Mouse (Mus musculus) MEL-GATA-1-ER (cell line): ENCODE measurements around the gene Gm20388.
"Not testable (repeated sequence)": the region's sequence is repeated elsewhere in the genome, so short reads cannot be mapped to it uniquely, and the experiment has no call there.

ENCODE experiments used
- DNase-seq: peaks from one replicate; pipeline ENCODE4 v3.0.0-alpha.2; 2012; ENCODE audit warnings: low read depth; ENCODE audit errors: extremely low read depth

Gm20388 gene

DNA sequence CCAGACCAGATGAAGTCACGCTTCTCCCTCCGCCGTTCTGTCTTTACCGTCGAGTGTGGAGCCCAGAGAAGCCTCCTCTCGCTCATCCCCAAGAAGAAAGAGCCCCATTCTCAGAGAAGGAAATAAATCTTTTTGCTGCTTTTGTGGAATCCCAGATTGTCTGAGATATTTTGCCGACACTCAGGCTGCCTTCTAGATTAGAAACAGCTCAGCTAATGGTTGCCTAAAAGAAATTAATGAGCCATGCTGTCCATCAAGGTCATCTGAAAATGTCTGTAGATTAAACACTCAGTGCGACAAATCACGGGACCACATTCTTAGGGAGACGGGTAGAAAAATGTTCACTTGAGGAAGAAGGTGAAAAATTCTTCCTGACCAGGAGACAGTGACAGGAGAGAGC, 1481.8 kb downstream of the Gm20388 start:
- no peak for DNase-seq

DNA sequence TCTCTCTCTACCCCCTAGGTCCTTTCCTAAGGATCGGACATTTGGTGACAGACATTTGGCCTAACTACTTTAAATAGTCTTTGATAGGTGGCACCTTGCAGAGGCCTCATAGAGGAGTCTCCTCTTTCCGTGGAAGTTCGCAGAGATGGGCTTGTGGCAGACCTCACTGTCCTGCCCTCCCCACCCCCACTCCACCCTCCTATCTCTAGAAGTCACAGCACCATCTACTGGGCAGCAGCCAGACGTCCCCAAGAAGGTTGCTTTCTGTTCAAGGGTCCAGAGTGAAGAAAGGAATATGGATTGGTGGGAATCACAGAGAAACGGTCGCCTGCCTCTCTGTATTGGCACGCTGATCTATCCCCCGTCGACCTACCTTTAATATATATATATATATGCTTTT, 1482.5 kb downstream of the Gm20388 start:
- no peak for DNase-seq

DNA sequence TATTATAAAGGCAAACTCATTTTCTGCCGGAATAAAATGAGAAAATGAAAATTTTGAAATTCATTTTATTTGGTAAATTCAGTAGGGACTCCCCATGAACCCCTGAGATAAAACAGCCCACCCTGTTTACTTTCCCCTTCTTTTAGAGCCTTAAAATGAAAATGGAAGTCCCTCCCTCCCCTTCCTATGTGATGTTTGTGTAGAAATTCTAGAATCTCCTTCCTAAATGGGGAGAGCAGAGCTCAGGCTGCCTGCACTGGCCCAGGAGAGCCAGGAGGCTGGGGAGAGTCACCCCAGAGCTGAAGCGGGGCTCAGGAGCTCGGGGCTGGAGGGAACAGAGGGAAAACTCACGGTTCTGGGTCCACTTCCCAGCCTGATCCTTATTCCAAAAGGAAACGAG, 1484.0 kb downstream of the Gm20388 start:
- DNase-seq = no peak

DNA sequence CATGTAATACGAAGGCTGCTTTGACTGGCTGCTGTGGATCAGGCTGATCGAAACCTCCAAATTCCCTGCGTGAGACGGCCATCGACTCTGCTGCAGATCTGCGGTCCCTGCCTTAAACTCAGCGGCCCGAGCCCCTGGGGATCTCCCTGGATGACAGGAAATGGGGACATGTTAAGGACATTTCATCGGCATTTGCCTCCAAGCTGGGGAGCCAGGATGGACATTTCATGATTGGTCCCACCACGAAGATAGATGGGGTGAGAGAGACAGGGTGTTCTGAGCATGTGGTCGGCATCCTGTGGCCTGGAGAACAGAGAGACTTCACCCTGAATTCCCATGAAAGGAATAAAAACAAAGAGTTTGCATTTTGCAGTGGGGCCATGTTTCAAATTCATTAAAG, 1484.7 kb downstream of the Gm20388 start:
- DNase-seq = no peak

DNA sequence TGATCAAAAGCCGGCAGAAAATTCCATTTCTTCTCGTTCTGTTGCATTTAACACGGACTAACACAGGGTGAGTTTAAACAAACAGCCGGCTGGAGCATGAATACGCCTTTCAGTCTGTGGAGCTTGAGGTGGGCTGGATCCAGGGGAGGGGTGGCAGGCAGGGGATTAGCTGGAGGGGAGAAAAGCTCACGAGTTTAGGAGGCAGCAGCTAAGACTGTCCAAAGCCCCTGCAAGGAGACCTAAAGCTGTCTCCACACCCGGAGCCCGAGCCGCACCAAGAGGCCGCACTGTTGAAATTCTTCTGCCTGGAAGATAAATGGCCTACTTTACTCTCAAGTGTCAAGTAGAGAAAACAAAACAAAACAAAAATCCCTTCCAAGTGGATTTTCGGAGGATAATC, 1485.5 kb downstream of the Gm20388 start:
- DNase-seq = no peak

DNA sequence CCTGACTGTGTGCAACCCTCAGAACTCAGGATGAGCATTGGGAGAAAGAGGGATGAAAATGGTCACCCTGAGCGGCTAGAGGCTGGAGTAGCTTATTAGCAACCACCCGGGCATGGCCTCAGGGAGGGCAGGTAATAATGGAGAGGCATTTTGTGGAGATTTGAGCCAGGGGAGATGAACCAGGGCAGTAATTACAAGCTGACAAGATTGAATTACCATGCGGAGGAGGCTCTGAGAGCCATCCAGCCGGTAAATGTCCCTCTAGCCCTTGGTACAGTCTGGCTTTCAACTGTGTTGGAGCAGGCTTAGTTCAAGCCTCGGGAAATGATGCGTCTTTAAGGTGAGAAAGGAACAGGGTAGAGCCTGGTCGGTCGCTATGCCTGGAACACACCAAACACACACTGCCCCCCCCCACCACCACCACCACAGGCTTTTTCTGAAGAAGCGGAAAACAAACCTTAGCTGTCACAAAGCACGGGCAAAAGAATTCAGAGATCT, 1486.6 kb downstream of the Gm20388 start:
- DNase-seq = no peak

DNA sequence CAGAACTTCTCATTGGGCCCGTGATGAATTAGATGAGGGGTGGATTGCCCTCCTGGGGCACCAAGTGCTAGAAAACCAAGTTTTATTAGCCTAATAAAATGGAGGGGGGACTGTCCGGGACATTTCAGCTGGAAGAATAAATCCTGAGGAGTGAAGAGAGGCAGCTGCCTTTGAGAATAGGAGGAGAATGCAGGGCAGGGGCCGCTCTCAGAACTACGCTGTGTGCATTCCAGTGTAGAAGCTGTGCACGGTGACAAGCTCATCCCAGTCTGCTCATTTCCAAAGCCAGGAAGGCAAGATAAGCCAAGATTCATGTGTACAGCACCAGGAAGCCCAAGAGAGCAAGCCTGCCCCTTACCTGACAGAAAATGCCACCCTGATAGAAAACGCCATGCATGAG, 1487.4 kb downstream of the Gm20388 start:
- DNase-seq = no peak

DNA sequence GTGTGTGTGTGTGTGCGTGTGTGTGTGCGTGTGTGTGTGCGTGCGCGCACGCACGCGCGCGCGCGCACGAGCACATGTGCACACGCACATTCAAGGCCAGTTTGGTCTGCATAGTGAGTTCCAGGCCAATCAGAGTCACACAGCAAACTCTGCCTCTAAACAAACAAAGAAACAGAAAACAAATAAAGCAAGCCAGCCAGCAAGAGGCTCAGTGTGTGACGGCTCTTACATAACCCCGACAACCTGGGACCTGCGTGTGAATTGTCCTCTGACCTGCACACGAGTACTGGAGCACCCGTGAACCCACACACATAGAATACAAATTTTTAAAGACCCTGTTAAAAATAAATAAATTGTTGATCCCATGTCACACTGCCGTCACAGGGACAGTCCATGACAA, 1488.1 kb downstream of the Gm20388 start:
- no peak for DNase-seq

DNA sequence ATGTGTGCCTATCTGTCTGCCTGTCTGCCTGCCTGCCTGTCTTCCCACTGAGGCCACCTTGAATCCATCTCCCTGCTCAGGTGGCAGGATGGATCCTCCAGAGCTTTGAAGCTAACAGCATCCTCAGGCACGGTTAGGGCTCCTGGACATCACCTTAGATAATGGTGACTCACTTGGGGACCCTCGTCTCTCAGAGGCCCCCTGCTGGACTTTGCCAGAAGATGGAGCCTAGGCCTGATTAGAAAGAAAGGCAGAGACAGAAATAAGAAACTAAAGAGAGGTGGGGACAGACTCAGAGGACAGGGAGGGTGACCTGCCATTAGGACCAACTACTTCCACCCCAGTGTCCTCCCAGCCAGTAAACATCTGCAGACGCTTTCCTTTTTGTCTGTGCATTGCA, 1488.5 kb downstream of the Gm20388 start:
- DNase-seq = no peak

DNA sequence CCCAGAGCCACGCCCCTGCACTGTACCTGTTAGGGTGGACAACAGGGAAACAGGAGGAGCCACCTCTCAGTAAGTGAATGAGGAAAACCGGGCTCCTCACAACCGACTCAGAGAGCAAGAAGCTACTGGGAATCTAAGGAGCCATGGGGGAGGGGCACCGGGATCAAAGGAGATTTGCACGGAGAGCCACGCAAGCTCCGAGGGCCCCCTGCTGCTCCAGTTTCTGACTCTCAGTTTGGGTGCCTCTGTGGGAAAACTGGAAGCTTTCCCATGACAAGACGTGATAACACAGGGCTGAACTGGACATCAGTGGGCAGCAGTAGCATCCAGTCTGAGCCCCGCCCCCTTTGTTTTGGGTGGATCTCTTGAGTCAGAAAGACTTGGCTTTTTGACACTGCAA, 1489.9 kb downstream of the Gm20388 start:
- no peak for DNase-seq

DNA sequence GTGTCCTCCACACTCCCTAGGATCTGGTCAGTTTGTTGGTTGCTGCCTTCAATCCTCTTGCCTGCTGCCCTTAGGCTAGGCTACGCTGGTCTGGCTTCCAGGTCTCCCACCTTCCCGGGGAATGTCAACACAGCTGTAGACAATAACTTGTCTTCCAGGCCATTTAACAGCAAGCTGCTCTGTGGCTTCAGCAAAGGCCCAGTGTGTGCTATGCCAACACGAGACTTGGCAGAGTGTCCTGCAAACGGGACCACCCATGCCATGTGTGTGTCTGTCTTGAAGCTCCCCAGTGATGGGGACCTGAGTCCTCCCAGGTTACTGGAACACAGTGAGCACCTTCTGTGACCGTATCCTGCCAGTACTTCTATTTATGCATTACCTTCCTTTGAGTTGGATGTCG, 1493.2 kb downstream of the Gm20388 start:
- no peak for DNase-seq

DNA sequence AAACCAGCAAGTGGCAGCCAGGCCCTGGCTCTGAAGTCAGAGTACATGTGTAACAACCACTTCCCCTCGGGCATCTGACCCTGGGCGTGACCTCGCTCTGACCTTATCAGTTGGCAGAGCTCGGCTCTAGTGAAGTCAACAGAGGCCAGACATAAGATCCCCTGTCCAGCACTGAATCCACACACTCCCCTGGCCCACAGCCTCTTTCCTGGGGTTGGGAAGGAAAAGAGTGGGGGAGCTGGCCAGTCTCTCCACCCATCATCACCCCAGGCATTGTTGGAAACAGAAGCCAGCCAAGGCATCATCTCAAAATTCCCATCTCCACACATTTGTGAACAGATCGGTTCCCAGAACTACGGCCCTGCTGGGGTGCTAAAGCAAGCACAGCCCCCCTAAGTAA, 1507.4 kb downstream of the Gm20388 start:
- DNase-seq = no peak

DNA sequence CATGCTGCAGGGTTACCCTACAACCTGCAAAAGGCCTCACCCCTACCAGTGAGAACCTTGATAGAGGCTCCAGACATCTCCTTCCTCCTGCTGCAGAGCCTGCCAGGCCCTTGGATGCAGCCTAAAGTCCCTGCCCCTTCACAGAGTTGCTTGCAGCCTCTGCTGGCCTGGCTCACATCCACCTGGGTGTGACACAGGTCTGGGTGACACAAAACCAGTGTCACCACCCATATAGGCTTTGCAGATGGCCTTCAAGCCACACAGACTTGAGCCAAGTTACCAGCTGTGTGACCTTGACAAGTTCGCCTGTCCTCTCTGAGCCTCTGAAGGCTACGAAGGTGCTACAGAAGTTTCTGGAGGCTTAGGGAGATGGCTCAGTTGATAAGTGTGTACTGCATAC, 1508.9 kb downstream of the Gm20388 start:
- DNase-seq = no peak

DNA sequence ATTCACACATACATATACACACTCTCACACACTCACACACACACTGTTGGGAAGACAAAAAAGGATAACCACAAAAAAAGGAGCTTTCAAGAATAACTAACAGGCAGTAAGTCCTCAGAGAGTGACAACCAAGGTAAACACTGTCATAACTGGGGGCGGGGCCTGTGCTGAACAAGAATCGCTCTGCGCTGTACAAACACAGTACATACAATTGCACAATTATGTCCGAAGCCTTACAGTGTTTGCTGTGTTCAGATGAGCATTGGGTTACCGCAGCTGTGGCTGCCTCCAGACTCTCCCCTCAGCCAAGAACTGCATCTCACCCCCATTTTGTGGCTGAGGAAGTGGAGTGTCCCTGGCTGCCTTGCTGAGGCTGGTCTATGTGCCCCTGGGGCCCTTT, 1510.4 kb downstream of the Gm20388 start:
- no peak for DNase-seq

DNA sequence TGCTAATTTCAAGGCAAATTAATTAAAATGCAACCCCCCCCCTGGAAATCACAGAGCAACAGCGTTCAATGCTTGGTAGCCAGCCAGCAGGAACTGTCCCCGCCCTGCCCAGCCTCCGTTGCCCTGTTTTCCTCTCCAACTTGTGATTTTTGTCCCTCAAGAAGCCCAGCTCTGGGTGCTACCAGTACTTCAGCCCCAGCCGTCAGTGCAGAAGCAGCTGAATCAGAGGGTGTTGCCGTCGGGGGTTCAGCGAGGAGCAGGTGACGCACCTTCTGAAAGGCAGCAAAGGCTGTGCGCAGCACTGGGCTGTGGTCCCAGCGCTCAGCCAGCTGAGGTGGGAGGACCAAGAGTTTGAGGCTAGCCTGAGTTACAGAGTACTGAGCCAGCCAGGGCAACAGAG, 1513.4 kb downstream of the Gm20388 start:
- no peak for DNase-seq

DNA sequence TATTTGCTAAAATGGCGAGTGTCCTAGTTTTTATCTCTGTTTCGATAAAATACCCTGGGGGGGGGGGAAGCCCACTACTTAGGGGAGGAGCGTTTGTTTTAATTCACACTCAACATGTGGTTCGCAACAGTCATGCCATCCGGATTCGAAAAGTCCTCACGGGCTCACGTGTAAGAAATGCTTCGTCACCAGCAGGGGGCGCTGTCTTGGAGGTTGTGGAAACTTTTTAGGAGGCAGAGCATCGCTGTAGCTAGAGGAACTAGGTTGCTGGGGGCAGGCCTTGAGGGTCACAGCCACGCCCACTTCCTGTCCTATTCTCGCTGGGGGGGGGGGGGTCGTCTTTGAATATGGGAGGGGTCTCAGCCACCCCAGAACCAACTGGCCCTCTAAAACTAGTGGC, 1514.0 kb downstream of the Gm20388 start:
- DNase-seq = no peak

DNA sequence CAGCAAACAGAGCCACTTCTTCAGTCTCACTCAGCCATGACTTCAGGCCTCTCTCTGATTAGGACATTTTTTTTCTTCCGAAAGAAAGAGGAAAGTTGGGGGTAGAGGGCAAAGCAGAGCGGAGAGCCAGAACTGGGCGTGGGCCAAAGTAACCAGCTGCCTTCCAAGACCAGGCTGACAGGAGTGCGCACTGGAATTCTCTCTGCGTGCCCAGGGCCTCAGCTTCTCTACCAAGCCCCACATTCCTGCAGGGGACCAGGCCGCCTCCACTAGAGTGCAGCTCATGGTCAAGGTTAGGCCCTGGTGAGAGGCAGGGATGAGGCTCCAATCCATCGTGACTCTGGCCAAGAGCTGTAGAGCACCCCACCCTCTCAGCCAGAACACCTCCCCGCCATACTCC, 1520.9 kb downstream of the Gm20388 start:
- DNase-seq = no peak

DNA sequence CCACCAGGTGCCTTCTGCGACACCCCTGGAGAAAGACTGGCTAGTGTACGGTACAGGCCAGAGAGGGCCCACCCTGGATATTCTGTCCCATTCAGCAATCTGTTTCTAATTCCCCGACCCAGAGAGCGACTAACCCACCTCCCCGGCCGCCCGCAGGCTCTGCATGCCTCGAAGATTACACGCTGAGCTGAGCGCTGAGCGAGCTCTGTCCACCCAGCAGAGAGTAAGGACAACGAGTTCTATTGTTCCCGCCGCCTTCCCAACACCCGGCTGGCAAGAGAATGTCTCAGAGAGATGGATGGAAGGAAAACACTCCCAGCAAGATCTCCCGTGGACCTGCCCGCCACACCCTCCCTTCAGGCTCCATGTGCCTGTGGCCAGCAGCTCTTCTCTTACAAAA, 1522.8 kb downstream of the Gm20388 start:
- DNase-seq = no peak

DNA sequence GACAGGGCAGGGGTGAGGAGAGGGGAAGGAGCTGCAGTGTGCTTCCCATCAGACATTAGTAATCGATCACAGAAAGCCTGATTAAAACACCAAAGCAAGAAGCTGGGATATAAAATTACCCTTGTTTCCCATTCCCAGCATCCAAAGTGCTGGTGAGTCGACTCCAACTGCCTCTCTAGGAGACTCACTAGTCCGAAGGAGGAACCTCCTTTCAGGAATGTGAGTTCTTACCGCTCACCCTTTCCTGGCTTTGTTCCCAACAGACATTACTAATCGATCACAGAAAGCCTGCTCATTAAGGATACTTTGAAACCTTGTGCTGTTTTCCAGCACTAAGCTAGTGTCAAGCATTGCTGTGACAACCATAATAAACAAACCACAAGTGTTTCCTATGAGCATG, 1526.0 kb downstream of the Gm20388 start:
- DNase-seq = no peak

DNA sequence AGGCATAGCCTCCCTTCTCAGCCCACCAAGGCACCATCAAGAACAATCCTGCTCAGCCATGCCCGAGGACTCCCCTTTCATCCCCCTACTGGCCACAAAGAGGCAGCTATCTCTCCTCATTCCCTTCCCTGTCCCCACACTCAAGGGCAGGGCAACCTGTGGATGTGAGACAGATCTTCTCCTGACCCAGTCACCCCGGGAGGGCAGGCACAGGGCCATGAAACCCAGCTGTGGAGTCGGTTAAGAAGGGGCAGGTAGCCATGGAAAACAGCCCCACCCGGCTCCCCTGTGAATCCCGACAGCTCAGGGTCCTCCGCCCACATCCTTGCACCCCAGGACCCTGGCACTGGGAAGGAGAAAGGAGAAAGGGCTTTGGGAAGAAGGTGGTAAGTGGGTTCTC, 1526.9 kb downstream of the Gm20388 start:
- no peak for DNase-seq

DNA sequence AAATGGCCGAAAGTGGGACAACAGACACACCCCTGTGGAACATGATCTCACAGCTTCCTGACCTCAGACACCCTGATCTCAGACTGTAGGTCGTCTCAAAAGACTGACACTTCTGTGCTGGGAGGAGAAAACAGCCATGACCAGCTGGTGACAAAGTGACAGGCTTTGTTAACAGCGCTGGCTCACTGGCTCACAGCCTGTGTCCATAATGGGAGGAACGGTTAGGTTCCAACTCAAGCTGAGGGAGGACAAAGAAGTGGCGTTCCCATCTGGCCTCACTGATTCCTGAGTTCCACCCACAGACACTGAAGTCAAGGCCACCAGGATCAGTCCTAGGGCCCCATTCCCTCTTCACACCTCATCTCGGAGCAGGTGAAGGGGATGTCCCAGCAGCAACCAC, 1527.5 kb downstream of the Gm20388 start:
- no peak for DNase-seq

DNA sequence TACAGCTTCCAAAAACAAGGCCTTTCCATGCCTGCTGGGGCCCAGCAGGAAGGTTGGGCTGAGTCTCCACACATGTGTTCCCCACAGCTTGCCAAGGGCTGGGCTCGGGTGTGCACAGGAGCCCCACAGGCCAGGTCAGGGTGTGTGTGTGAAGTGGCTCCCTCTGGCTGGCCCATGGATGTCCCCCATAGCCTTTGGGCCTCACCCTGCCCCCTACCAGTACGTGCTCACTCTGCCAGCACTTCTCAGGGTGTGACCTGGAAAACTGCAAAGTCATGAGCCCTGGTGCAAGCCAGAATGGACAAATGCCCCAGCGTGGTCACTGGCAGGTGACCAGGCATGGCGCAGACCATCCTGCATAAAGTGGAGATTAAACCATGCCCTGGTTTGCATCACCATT, 1528.7 kb downstream of the Gm20388 start:
- no peak for DNase-seq

DNA sequence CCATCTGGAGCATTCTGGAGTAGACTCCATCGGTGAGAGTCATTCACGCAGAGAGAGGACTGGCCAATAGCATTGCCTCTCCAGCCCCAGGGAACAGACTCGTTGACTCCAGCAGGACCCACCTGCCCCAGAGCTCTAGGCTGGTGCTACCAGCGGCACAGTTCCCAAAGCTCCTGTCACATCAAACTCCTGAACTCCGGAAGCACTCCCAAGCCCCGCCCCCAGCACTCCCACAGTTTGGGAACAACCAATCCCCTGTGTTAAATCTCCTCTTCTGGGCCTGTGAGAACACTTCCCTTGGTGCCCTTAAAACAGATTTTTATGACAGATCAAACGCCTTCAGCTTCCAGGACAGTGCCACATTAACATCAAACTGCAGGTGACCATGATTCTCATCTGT, 1532.7 kb downstream of the Gm20388 start:
- DNase-seq = no peak

DNA sequence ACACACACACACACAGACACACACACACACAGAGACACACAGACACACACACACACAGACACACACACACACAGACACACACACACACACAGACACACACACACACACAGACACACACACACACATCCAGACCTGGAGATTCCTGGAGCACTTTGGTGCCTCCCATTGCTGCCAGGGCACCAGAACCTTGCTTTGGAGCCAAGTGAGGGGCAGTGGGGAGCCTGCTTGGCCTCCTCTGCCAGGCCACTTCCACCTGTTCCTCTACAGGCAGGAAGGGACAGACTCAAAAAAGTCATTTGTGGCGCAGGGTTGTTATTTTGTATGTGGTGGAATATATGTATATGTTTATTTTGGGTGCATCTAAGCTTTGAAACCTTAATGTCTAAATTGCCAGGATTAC, 1533.9 kb downstream of the Gm20388 start:
- DNase-seq = not testable (repeated sequence)
